Mouse (Mus musculus) ES-Bruce4 (cell line): ENCODE measurements around the gene Cd68. TPM values are rescaled to one million over a fixed set of nuclear protein-coding genes. Genes with fewer than 3 reads are reported as not detected.
A peak's percentile ranks its signal among the peaks of the same experiment; 100 is the strongest.

Experiments used
- H3K27ac ChIP-seq: 2 replicates; pipeline ENCODE4 v1.5.1; 2012; ENCODE audit warnings: low read length, inconsistent platforms; ENCODE audit not compliant: insufficient read depth
- H3K27me3 ChIP-seq: 2 replicates; pipeline ENCODE4 v1.6.1; 2012; ENCODE audit warnings: mild to moderate bottlenecking, low read length, inconsistent platforms; ENCODE audit not compliant: control insufficient read depth, poor library complexity, insufficient read depth, severe bottlenecking
- H3K36me3 ChIP-seq: 2 replicates; pipeline ENCODE4 v1.6.1; 2012; ENCODE audit warnings: inconsistent platforms, mild to moderate bottlenecking, low read length, moderate library complexity; ENCODE audit not compliant: control insufficient read depth, poor library complexity, insufficient read depth, severe bottlenecking
- H3K4me1 ChIP-seq: one replicate; pipeline ENCODE4 v1.8.1; 2011; ENCODE audit warnings: low read length; ENCODE audit not compliant: control insufficient read depth, insufficient read depth
- H3K4me3 ChIP-seq: 2 replicates; pipeline ENCODE4 v1.5.1; 2011; ENCODE audit warnings: low read depth, mild to moderate bottlenecking, low read length
- H3K9ac ChIP-seq: 2 replicates; pipeline ENCODE4 v1.6.1; 2012; ENCODE audit warnings: low read depth, mild to moderate bottlenecking, inconsistent platforms; ENCODE audit not compliant: poor library complexity, severe bottlenecking
- H3K9me3 ChIP-seq: replicated peaks from 2 replicates; pipeline ENCODE4 v1.6.1; 2012; ENCODE audit warnings: mild to moderate bottlenecking, low read length, inconsistent platforms; ENCODE audit not compliant: control insufficient read depth, poor library complexity, insufficient read depth, severe bottlenecking
- CTCF ChIP-seq: IDR thresholded peaks from one replicate; pipeline ENCODE4 v1.8.1; 2011; ENCODE audit warnings: low read depth, low read length
- EP300 ChIP-seq: IDR thresholded peaks from 2 replicates; pipeline ENCODE4 v1.6.1; 2011; ENCODE audit warnings: low read depth, low read length; ENCODE audit not compliant: insufficient read depth
- POLR2A ChIP-seq: IDR thresholded peaks from one replicate; pipeline ENCODE4 v1.8.1; 2011; ENCODE audit warnings: low read length; ENCODE audit not compliant: insufficient read depth
- polyA plus RNA-seq: library from polyadenylated mRNA; stranded (reverse); fragments of >200 nt; gene quantifications from 2 replicates; pipeline ENCODE4 v1.2.4, GENCODE M21; 2011; ENCODE audit warnings: low read depth; ENCODE audit not compliant: missing spikeins, insufficient read depth, insufficient read length

The Cd68 gene
- polyA plus RNA-seq, 1 experiment = 36.2 TPM

DNA sequence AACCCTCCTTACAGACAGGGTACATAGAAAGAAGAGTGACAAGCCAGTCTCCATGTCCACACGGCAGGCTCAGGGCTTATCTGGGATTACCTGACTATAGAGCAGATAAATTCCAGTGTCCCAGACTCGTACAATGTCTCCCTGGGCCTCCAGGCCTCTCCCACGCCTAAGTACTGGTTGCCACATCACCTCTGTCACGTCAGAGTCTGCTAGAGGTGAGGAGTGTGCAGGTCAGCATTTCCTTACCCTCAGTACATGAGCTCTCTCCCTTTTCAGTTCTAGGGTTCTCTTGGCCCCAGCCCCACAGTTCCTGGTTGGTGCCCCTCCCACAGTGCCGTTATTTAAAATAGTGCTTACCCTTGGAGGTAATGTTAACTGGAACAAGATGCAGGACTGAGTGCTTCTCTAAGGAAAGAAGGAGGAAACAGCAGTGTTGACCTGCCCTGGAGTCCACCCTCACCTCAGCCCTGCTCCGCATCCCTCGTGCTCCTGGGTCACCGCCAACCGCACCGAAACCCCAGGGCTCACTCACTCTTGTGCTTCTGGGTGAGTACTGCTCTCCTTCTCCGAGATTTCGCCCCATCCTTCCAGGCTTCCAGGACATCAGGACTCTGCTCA is 18.3 kb upstream of the Cd68 start:
- H3K27me3 ChIP-seq = no peaks in the 10 kb centered on the region
- H3K36me3 ChIP-seq = peaks cover 11% of the 10 kb centered on the region
- TF ChIP-seq POLR2A (no peak), EP300 (no peak), CTCF (no peak)
- H3K4me1 ChIP-seq = no peaks in the 10 kb centered on the region
- peak overlapping the region; percentile 68 for H3K4me3 ChIP-seq
- H3K27ac ChIP-seq = peak overlapping the region; percentile 65
- H3K9ac ChIP-seq = peak overlapping the region; percentile 85
- no peaks in the 10 kb centered on the region for H3K9me3 ChIP-seq

DNA sequence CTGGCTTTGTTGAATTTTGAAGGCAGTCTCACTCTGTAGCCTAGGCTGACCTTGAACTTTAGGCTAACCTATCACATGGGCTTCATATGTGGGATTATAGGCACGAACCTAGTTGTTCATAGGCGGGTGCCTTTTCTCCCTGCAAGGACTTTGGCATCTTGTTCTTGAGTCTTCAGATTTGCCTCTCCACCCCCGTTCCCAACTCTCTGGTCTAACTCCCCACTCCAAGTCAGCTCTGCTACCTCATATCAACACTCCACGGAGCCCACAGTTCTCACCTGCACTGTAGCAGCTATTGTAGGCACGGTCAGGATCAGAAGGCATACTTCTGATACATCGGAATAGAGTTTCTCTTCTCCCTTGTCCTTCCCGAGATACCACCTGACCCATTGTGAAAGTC is 17.6 kb upstream of the Cd68 start:
- H3K4me1 ChIP-seq = no peaks in the 10 kb centered on the region
- no peaks in the 10 kb centered on the region for H3K27me3 ChIP-seq
- peak overlapping the region; percentile 68 for H3K4me3 ChIP-seq
- H3K36me3 ChIP-seq = peaks cover 18% of the 10 kb centered on the region
- H3K9ac ChIP-seq = peak overlapping the region; percentile 85
- H3K27ac ChIP-seq = peak overlapping the region; percentile 65
- TF ChIP-seq EP300 (no peak), CTCF (no peak), POLR2A (no peak)
- no peaks in the 10 kb centered on the region for H3K9me3 ChIP-seq

DNA sequence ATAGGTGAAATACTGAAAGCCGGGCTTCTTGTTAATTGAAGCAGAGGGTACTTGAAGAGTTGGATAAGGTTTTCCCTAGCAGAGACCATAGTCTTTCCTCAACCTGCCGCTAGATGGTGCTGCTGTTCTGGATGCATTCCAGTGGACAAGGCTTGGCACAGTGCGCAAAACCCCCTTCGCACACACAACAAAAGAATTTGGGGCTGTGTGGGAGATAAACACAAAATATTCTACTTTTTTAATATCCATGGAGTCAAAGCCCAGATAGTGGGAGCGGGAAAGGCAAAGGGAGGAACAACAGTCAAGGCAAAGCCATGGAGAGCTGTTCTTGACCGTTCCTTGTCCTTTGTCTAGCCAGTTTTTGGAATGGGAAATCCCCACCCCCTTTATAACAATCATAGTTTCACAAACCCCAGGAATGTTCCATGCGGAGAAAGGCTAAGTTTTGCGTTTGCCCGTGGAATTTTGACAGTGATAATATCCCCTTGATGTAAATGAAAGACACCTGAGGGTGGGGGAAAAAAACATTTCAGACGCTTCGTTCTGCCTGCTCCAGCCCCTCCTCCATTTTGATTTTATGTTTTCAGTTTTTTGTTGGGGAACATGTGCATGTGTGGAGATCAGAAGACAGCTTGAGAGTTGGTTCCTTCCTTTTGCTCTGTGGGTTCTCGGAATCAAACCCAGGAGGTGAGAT is 17.0 kb upstream of the Cd68 start:
- H3K27me3 ChIP-seq = no peaks in the 10 kb centered on the region
- H3K4me3 ChIP-seq = peak overlapping the region; percentile 71

DNA sequence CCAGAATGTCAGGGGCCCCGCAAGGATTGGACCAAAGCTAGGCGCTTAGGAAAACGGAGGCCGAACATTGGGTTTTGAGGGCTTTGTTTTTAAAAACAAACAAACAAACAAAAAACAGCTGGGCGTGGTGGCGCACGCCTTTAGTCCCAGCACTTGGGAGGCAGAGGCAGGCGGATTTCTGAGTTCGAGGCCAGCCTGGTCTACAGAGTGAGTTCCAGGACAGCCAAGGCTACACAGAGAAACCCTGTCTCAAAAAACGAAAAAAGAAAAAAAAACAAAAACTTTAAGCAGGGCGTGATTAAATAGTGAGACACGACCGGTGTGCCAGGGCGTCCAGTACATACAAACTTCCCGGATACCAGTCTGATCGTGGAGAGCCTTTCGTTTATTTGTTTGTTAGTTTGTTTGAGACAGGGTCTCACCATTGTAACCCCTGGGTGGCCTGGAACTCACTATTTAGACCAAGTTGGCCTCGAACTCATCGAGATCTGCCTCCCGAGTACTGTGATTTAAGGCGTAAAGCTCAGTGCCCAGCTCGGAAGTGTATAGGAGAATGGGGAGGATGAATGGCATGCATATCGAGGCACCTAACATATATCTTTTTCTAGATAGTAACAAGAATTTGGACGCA is 16.4 kb upstream of the Cd68 start:
- TF ChIP-seq POLR2A (no peak), EP300 (no peak), CTCF (no peak)

More for the DNA sequence above, 17.0 kb upstream of the Cd68 start:
- no peaks in the 10 kb centered on the region for H3K9me3 ChIP-seq
- TF ChIP-seq POLR2A (no peak), CTCF (peak; percentile 86)
- peak overlapping the region; percentile 65; the same call in 1 of the 2 replicates for H3K27ac ChIP-seq
- peaks cover 24% of the 10 kb centered on the region for H3K36me3 ChIP-seq
- H3K9ac ChIP-seq = peak overlapping the region; percentile 85
- no peaks in the 10 kb centered on the region for H3K4me1 ChIP-seq

DNA sequence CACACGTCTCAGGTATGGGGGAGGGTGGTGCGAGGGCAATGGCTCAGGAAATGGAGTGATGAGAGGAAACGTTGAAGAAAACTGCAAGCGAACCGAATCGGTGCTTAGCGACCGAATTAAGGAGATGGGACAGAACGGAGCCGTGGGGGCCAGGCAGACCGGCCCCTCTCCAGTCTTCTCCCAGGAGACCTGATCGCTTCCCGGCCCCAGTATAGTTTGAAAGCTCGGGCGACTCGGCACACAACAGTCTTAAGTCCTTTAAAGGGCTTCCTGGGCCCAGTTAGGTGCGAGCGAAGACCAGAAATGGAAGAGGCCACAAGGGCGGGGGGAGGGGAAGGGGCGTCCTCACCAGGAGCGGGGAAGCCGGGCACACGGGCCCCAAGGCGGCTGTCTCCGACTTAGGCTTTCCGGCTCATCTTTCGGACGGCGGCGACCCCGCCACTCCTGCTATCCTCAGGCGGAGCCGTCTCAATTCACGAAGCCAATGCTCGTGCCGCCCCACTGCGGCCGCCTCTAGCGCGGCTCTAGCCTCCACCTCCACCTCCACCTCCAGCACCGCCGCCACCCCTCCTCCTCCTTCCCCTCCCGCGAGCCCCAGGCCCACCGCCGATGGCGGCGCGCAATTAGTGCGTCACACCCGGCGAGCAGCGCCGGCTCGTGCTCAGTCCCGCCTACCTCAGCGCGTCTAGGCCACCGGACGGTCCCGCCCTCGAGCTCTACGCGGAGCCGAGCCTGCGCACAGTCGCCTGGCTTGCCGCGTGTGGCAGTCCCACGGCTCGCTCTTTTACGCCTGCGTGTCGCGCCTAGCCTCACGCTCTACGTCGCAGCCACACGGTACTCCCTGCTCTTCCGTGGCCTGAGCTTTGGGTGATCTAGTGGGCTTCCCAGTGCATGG is 15.6 kb upstream of the Cd68 start, which contains the start of gene Senp3:
Senp3 (minus strand) TSS at position 771 of the 895 bp plus-strand sequence.
- Histone ChIP-seq H3K36me3 (peaks cover 38% of the 10 kb centered on the region), H3K4me3 (peak within 1 kb of the TSS; percentile 71), H3K27ac (peak within 1 kb of the TSS; percentile 58), H3K4me1 (no peaks in the 10 kb centered on the region), H3K27me3 (no peaks in the 10 kb centered on the region), H3K9ac (peak within 1 kb of the TSS; percentile 85), H3K9me3 (no peaks in the 10 kb centered on the region)
- TF ChIP-seq EP300 (peak; percentile 65; the same call in 1 of the 2 replicates), CTCF (no peak), POLR2A (peak; percentile 86)

More for the DNA sequence above, 16.4 kb upstream of the Cd68 start:
- no peaks in the 10 kb centered on the region for H3K4me1 ChIP-seq
- peak overlapping the region; percentile 32 for H3K27ac ChIP-seq
- peak overlapping the region; percentile 71 for H3K4me3 ChIP-seq
- H3K36me3 ChIP-seq = peaks cover 30% of the 10 kb centered on the region
- no peaks in the 10 kb centered on the region for H3K27me3 ChIP-seq
- no peaks in the 10 kb centered on the region for H3K9me3 ChIP-seq
- H3K9ac ChIP-seq = peak overlapping the region; percentile 85
